Mouse (Mus musculus) left cerebral cortex, postnatal 14 days (tissue): ENCODE measurements at regions not wholly inside any gene's neighbourhood (a gene's known extent, or its start where the extent isn't known, plus 50 kb on each side); places are given as distances from the start of the nearest gene placed in this dataset.
"Not testable (repeated sequence)": the region's sequence is repeated elsewhere in the genome, so short reads cannot be mapped to it uniquely, and the experiment has no call there.

Experiments used
- DNase-seq, 2 experiments: peaks; one replicate each; pipeline ENCODE4 v3.0.0; 2021 to 2022; ENCODE audit warnings: low spot score in 2 of 2, mixed read lengths in 1 of 2
- intact Hi-C: fragments of 180-260 bp; cut with DNase I; formaldehyde crosslinking; loops from one replicate; pipeline ENCODE4 v1.15.1; 2025

GRCm38 (mm10) chr4:94370981-94371380 lies 185.4 kb upstream of the Gm10306 start:
- intact Hi-C loops, result no loop called here
- no peak for DNase-seq

GRCm38 (mm10) chr4:94376256-94376655 lies 180.1 kb upstream of the Gm10306 start:
- no peak for DNase-seq
- intact Hi-C loops, result no loop called here

- no peak for DNase-seq
These were observed 170.6 kb upstream of the Gm10306 start for GRCm38 (mm10) chr4:94385703-94386102.

GRCm38 (mm10) chr4:94388317-94388716 lies 168.0 kb upstream of the Gm10306 start:
- no peak for DNase-seq
- intact Hi-C loops, result no loop called here

More at GRCm38 (mm10) chr4:94385703-94386102, 170.6 kb upstream of the Gm10306 start:
- intact Hi-C loops, result no loop called here

- no peak for DNase-seq
- intact Hi-C loops, result no loop called here
These were observed 161.9 kb upstream of the Gm10306 start for GRCm38 (mm10) chr4:94394462-94394861.

GRCm38 (mm10) chr4:94397284-94397683 lies 159.1 kb upstream of the Gm10306 start:
- intact Hi-C loops, result no loop called here

GRCm38 (mm10) chr4:94406922-94407321 lies 149.4 kb upstream of the Gm10306 start:
- DNase-seq, result no peak
- intact Hi-C loops, result no loop called here

More at GRCm38 (mm10) chr4:94397284-94397683, 159.1 kb upstream of the Gm10306 start:
- no peak for DNase-seq

- intact Hi-C loops, result no loop called here
- no peak for DNase-seq
These were observed 148.8 kb upstream of the Gm10306 start for GRCm38 (mm10) chr4:94407503-94407902.

- intact Hi-C loops, result no loop called here
- no peak for DNase-seq
These were observed 143.7 kb upstream of the Gm10306 start for GRCm38 (mm10) chr4:94412661-94413060.

GRCm38 (mm10) chr4:94425525-94425924 lies 130.8 kb upstream of the Gm10306 start:
- intact Hi-C loops, DNase-seq: not testable (repeated sequence)

- intact Hi-C loops, result no loop called here
These were observed 128.8 kb upstream of the Gm10306 start for GRCm38 (mm10) chr4:94427581-94427980.

GRCm38 (mm10) chr4:94432005-94432404 lies 124.3 kb upstream of the Gm10306 start:
- intact Hi-C loops, result no loop called here
- DNase-seq, result no peak

More at GRCm38 (mm10) chr4:94427581-94427980, 128.8 kb upstream of the Gm10306 start:
- no peak for DNase-seq

- DNase-seq, result peak; percentile 12 to 31
- intact Hi-C loops, result no loop called here
These were observed 118.5 kb upstream of the Gm10306 start for GRCm38 (mm10) chr4:94437717-94438435.

GRCm38 (mm10) chr4:94439159-94439836 lies 117.0 kb upstream of the Gm10306 start:
- no peak for DNase-seq
- intact Hi-C loops, result no loop called here

- intact Hi-C loops, result no loop called here
- DNase-seq, result no peak
These were observed 109.7 kb upstream of the Gm10306 start for GRCm38 (mm10) chr4:94446604-94447003.
